In genomic region chr10:80584642-80585552, GRCm38 (mm10) we compare ENCODE assay signal across 8 mouse cellular contexts. TPM values are rescaled to one million over a fixed set of nuclear protein-coding genes. Genes with fewer than 3 reads are reported as not detected.
DNase-seq lines count a peak whose midpoint lies in the region; ATAC-seq and TF ChIP-seq lines count a peak whose summit lies in the region.

No protein-coding gene starts in this region.

- peaks cover 58% of the 10 kb centered on the region for H3K4me1 ChIP-seq in heart, embryonic 15.5 days (replicated peaks)
- peaks cover 28% of the 10 kb centered on the region for H3K4me1 ChIP-seq in midbrain, embryonic 12.5 days
- peaks cover 26% of the 10 kb centered on the region for H3K4me1 ChIP-seq in midbrain, embryonic 15.5 days
- H3K4me1 ChIP-seq in limb, embryonic 14.5 days (ENCODE audit: control insufficient read depth, insufficient read depth, low read length) = peaks cover 13% of the 10 kb centered on the region

- DNase-seq in heart, adult 9 months (ENCODE audit: low spot score in 2 of 2) = no peak
- DNase-seq in limb, embryonic 14.5 days (ENCODE audit: low spot score) = no peak
- peak; percentile 72 for DNase-seq in thymus, postnatal 4 days
- DNase-seq in B cell, adult 2 months = no peak

- peak overlapping the region; percentile 21 for H3K4me3 ChIP-seq in heart, embryonic 15.5 days
- no peak overlapping the region for H3K4me3 ChIP-seq in midbrain, embryonic 12.5 days
- H3K4me3 ChIP-seq in midbrain, embryonic 15.5 days = no peak overlapping the region
- H3K4me3 ChIP-seq in limb, embryonic 14.5 days (replicated peaks; ENCODE audit: low read length) = no peak overlapping the region

- H3K27me3 ChIP-seq in heart, embryonic 15.5 days = no peaks in the 10 kb centered on the region
- H3K27me3 ChIP-seq in midbrain, embryonic 12.5 days = no peaks in the 10 kb centered on the region
- H3K27me3 ChIP-seq in midbrain, embryonic 15.5 days (replicated peaks) = no peaks in the 10 kb centered on the region
- H3K27me3 ChIP-seq in limb, embryonic 14.5 days (ENCODE audit: control insufficient read depth, insufficient read depth, low read length) = no peaks in the 10 kb centered on the region

- no peak for ATAC-seq in heart, embryonic 15.5 days (replicated peaks; ENCODE audit: insufficient number of reproducible peaks, insufficient read depth, low FRiP score, low read depth)
- no peak for ATAC-seq in midbrain, embryonic 12.5 days (ENCODE audit: low FRiP score, low read depth)
- no peak for ATAC-seq in midbrain, embryonic 15.5 days (replicated peaks)
- no peak for ATAC-seq in limb, embryonic 14.5 days (ENCODE audit: low FRiP score, low read depth)
- ATAC-seq in frontal cortex, adult (ENCODE audit: low TSS enrichment) = no peak

- H3K4me2 ChIP-seq in heart, embryonic 15.5 days = peak overlapping the region; percentile 38
- no peak overlapping the region for H3K4me2 ChIP-seq in midbrain, embryonic 12.5 days (replicated peaks)
- H3K4me2 ChIP-seq in midbrain, embryonic 15.5 days = no peak overlapping the region
- H3K4me2 ChIP-seq in limb, embryonic 14.5 days (replicated peaks; ENCODE audit: low read depth, low read length, severe bottlenecking) = no peak overlapping the region

- 66% methylated on average over 12 of the region's 12 CpGs for WGBS in heart, embryonic 15.5 days
- 76% methylated on average over 12 of the region's 12 CpGs for WGBS in midbrain, embryonic 12.5 days
- WGBS in midbrain, embryonic 15.5 days = 71% methylated on average over 12 of the region's 12 CpGs
- 81% methylated on average over 12 of the region's 12 CpGs for WGBS in limb, embryonic 14.5 days

- H3K9ac ChIP-seq in heart, embryonic 15.5 days = 0 out of 2 replicates have a peak overlapping the region, but pooled peaks have one; percentile 4
- peak overlapping the region; percentile 3; the same call in 1 of the 2 replicates for H3K9ac ChIP-seq in midbrain, embryonic 12.5 days (replicated peaks)
- H3K9ac ChIP-seq in midbrain, embryonic 15.5 days = no peak overlapping the region
- H3K9ac ChIP-seq in limb, embryonic 14.5 days (ENCODE audit: low read depth, low read length, severe bottlenecking) = no peak overlapping the region

- no peaks in the 10 kb centered on the region for H3K9me3 ChIP-seq in heart, embryonic 15.5 days (replicated peaks)
- H3K9me3 ChIP-seq in midbrain, embryonic 12.5 days = no peaks in the 10 kb centered on the region
- H3K9me3 ChIP-seq in midbrain, embryonic 15.5 days = no peaks in the 10 kb centered on the region
- no peaks in the 10 kb centered on the region for H3K9me3 ChIP-seq in limb, embryonic 14.5 days (ENCODE audit: control insufficient read depth, low read length)

- H3K36me3 ChIP-seq in heart, embryonic 15.5 days = peaks cover 26% of the 10 kb centered on the region
- H3K36me3 ChIP-seq in midbrain, embryonic 12.5 days = peaks cover 28% of the 10 kb centered on the region
- H3K36me3 ChIP-seq in midbrain, embryonic 15.5 days (replicated peaks) = no peaks in the 10 kb centered on the region
- H3K36me3 ChIP-seq in limb, embryonic 14.5 days (ENCODE audit: control insufficient read depth, insufficient read depth, low read length) = peaks cover 41% of the 10 kb centered on the region

- TF ChIP-seq POLR2A in limb, embryonic 14.5 days (IDR thresholded peaks at IDR 0.05; ENCODE audit: borderline replicate concordance, extremely low read depth, insufficient read depth, insufficient read length) = no peak

- H3K27ac ChIP-seq in heart, embryonic 15.5 days = peak overlapping the region; percentile 46
- no peak overlapping the region for H3K27ac ChIP-seq in midbrain, embryonic 12.5 days (replicated peaks)
- H3K27ac ChIP-seq in midbrain, embryonic 15.5 days = no peak overlapping the region
- H3K27ac ChIP-seq in limb, embryonic 14.5 days (replicated peaks; ENCODE audit: low read depth, low read length) = 0 out of 2 replicates have a peak overlapping the region, but pooled peaks have one; percentile 7

RNA-seq across cellular contexts. Expression of gene Abhd17a, which starts 5.2 kb away (rescaled TPM):
- polyA plus RNA-seq in heart, embryonic 15.5 days (2015; fragmentation: Nextera tagmentation; extraction: Ambion mirVana) = 84.2 and 110 TPM in 2 replicates
- 104 and 105 TPM in 2 replicates for polyA plus RNA-seq in midbrain, embryonic 12.5 days (2016; fragmentation: Nextera tagmentation; extraction: Ambion mirVana)
- polyA plus RNA-seq in midbrain, embryonic 15.5 days (2015; fragmentation: Nextera tagmentation; extraction: Ambion mirVana) = 126 and 152 TPM in 2 replicates
- 116 and 173 TPM in 2 replicates for polyA plus RNA-seq in limb, embryonic 14.5 days (2012; rRNA removed)
- 129 and 132 TPM in 2 replicates for polyA plus RNA-seq in limb, embryonic 14.5 days (2014; fragmentation: Nextera tagmentation; extraction: Ambion mirVana)

RNA-seq across cellular contexts. Expression of gene Klf16, which starts 7.8 kb away (rescaled TPM):
- 4.7 and 6.4 TPM in 2 replicates for polyA plus RNA-seq in heart, embryonic 15.5 days (2015; fragmentation: Nextera tagmentation; extraction: Ambion mirVana)
- 6.1 and 6.2 TPM in 2 replicates for polyA plus RNA-seq in midbrain, embryonic 12.5 days (2016; fragmentation: Nextera tagmentation; extraction: Ambion mirVana)
- polyA plus RNA-seq in midbrain, embryonic 15.5 days (2015; fragmentation: Nextera tagmentation; extraction: Ambion mirVana) = 6.0 and 6.3 TPM in 2 replicates
- polyA plus RNA-seq in limb, embryonic 14.5 days (2012; rRNA removed) = 18.9 and 26.9 TPM in 2 replicates
- polyA plus RNA-seq in limb, embryonic 14.5 days (2014; fragmentation: Nextera tagmentation; extraction: Ambion mirVana) = 11.0 and 11.5 TPM in 2 replicates

RNA-seq across cellular contexts. Expression of gene Scamp4, which starts 17.8 kb away (rescaled TPM):
- polyA plus RNA-seq in heart, embryonic 15.5 days (2015; fragmentation: Nextera tagmentation; extraction: Ambion mirVana) = 55.9 and 71.6 TPM in 2 replicates
- 63.1 and 68.4 TPM in 2 replicates for polyA plus RNA-seq in midbrain, embryonic 12.5 days (2016; fragmentation: Nextera tagmentation; extraction: Ambion mirVana)
- 65.0 and 66.2 TPM in 2 replicates for polyA plus RNA-seq in midbrain, embryonic 15.5 days (2015; fragmentation: Nextera tagmentation; extraction: Ambion mirVana)
- 83.1 and 107 TPM in 2 replicates for polyA plus RNA-seq in limb, embryonic 14.5 days (2012; rRNA removed)
- 91.4 and 104 TPM in 2 replicates for polyA plus RNA-seq in limb, embryonic 14.5 days (2014; fragmentation: Nextera tagmentation; extraction: Ambion mirVana)

RNA-seq across cellular contexts. Expression of gene Adat3, which starts 17.8 kb away (rescaled TPM):
- 3.0 and 3.9 TPM in 2 replicates for polyA plus RNA-seq in heart, embryonic 15.5 days (2015; fragmentation: Nextera tagmentation; extraction: Ambion mirVana)
- 7.8 and 8.7 TPM in 2 replicates for polyA plus RNA-seq in midbrain, embryonic 12.5 days (2016; fragmentation: Nextera tagmentation; extraction: Ambion mirVana)
- 6.0 and 6.9 TPM in 2 replicates for polyA plus RNA-seq in midbrain, embryonic 15.5 days (2015; fragmentation: Nextera tagmentation; extraction: Ambion mirVana)
- 16.8 and 29.2 TPM in 2 replicates for polyA plus RNA-seq in limb, embryonic 14.5 days (2012; rRNA removed)
- 5.6 and 6.4 TPM in 2 replicates for polyA plus RNA-seq in limb, embryonic 14.5 days (2014; fragmentation: Nextera tagmentation; extraction: Ambion mirVana)

RNA-seq across cellular contexts. Expression of gene Gm49322, which starts 20.9 kb away (rescaled TPM):
- 1.2 and 2.7 TPM in 2 replicates for polyA plus RNA-seq in heart, embryonic 15.5 days (2015; fragmentation: Nextera tagmentation; extraction: Ambion mirVana)
- 6.0 and 7.5 TPM in 2 replicates for polyA plus RNA-seq in midbrain, embryonic 12.5 days (2016; fragmentation: Nextera tagmentation; extraction: Ambion mirVana)
- polyA plus RNA-seq in midbrain, embryonic 15.5 days (2015; fragmentation: Nextera tagmentation; extraction: Ambion mirVana) = 4.6 and 5.0 TPM in 2 replicates
- polyA plus RNA-seq in limb, embryonic 14.5 days (2012; rRNA removed) = 5.6 and 6.2 TPM in 2 replicates
- polyA plus RNA-seq in limb, embryonic 14.5 days (2014; fragmentation: Nextera tagmentation; extraction: Ambion mirVana) = 2.2 and 2.8 TPM in 2 replicates

Comparison
In these comparisons a context has a peak if more than half of its experiments do, and no peak if none do; other contexts are left out.
1. H3K9ac ChIP-seq: peak in heart, embryonic 15.5 days (single experiment) and midbrain, embryonic 12.5 days (single experiment); none in midbrain, embryonic 15.5 days (single experiment) and limb, embryonic 14.5 days (single experiment).
2. H3K27ac ChIP-seq: peak in heart, embryonic 15.5 days (single experiment) and limb, embryonic 14.5 days (single experiment); none in midbrain, embryonic 12.5 days (single experiment) and midbrain, embryonic 15.5 days (single experiment).